Mouse (Mus musculus) adrenal gland, postnatal 14 days (tissue): ENCODE results near the gene Itsn1. TPM values are rescaled to one million over a fixed set of nuclear protein-coding genes. Genes with fewer than 3 reads are reported as not detected.

Source experiments
- DNase-seq: peaks from one replicate; pipeline ENCODE4 v3.0.0; 2021; ENCODE audit warnings: mixed read lengths
- total RNA-seq: library from RNA; stranded (reverse); gene quantifications from 2 replicates; pipeline ENCODE4 v1.2.3, GENCODE M21; 2021

The Itsn1 gene
- total RNA-seq, 1 experiment from 2014 or later, result 48.7 TPM

DNA sequence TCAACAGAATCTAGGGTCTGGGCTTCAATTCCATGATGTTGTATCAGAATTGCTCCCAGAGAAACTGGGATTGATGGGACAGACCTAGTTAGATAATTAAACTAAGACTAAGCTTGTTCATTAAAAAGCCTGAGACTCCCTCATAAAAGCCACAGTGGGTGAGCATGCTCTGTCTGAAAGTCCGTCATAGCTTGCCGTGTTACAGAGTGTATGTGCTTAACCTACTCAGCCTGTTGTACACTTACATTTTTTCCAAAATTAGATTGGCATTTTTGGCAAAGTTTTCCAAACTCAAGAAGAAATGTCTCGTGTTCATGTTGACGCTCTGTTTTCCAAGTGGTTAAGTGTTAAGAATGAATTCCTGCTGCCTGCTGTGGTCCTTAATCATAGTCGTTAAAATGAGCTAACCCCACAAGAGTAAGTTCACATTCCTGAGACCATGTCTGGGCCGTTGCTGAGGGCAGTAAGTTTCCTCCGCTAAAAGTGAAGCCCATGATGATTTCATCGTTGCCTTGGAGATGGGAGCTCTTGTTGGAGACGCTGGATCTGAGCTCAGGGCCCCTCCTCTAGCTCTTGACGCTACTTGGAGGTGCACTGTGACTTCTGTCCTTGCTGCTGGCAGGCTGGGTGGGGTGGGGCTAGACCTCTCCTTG lies 117.1 kb downstream of the Itsn1 start:
- no peak for DNase-seq

DNA sequence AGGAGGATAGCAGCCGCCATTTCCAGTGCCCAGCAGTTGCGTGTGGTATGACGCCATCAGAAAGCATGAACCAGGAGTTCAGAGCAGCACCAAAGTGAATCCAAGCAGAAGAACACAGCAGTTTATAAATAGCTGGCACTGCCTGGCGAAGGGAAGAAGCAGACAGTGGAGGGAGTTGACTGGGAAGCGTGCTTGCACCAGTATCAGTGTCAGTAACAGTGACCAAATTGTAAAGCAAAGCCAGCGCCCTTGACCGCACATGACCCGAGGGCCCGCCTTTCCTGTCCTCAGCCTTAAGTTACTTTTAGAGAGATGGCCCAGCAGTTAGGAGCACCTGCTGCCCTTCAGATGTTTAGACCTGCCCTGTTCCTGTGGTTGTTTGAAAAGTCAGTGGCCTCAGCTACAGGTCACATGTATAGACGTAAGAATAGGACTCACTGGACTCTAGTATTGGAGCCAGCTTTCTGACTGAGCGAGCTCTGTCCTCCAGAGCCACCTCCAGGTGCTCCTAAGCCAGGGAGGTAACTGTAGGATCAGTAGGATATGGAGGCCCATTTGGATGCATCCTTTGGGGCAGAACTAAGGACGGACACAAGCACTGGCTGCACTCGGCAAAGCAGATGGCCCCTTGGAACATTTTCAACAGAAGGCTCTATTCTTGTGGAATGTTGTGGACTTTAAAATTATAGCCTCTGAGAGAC lies 118.6 kb downstream of the Itsn1 start:
- no peak for DNase-seq

DNA sequence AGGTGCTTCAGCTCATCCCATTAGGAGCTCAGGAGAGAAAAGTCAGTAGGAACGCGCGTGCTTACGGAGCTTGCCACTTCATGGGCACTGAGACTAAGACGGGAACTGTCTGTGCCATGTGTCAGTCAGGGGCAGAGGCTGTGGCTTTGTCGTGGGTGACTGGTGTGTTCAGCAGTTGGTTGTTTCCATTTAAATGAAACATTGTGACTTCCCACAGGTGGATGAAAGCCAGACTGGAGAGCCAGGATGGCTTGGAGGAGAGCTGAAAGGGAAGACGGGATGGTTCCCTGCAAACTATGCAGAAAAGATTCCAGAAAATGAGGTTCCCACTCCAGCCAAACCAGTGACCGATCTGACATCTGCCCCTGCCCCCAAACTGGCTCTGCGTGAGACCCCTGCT lies 119.4 kb downstream of the Itsn1 start:
- DNase-seq, result no peak

DNA sequence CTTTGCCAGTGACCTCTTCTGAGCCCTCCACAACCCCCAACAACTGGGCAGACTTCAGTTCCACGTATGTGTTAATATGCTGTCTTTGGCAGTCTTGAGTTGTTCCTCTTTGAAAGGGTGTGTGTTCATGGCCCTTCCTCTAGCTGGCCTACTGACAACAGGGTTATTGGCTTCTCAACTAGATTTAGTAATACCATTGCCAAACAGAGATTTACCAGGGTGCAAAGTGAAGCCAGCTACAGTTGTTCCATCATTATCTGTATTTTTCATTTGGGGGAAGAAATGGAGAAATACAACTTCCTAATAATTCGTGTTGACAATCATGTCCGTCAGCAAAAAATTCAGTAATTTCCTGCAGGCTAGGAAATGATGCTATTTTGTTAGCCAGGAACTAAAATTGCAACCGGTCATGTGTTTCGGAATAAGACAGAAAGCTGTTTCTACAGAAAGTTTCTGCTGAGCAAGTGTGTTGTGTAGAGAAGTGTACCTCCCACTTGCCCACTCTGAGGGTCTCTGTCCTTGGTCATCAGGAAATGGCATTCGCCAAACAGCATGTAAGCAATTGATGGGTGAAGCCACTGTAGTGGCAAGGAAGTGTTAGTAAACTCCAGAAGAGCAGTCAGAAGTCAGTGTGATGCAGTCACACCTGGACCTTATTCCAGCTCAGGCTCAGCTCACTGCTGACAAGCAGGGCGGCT lies 120.0 kb downstream of the Itsn1 start:
- peak; percentile 38 for DNase-seq

DNA sequence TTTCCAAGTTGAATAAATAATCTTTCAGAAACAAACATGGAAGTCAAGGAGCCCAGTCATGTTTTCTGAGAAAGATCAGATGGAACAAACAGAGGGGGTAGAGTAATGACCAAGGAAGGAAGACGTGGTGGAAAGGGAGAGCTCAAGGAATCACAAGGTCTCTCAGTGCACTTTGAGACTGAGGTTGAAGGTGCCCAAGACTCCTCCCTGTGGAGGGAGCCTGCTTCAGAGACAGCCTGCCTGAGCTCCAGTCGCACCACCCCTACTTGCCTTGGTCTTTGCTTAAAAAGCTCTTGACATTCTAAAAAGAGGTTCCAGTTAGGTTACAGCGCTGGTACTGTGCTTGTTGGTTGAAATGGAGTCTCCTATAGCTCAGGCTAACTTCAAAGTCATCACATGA lies 121.1 kb downstream of the Itsn1 start:
- no peak for DNase-seq

DNA sequence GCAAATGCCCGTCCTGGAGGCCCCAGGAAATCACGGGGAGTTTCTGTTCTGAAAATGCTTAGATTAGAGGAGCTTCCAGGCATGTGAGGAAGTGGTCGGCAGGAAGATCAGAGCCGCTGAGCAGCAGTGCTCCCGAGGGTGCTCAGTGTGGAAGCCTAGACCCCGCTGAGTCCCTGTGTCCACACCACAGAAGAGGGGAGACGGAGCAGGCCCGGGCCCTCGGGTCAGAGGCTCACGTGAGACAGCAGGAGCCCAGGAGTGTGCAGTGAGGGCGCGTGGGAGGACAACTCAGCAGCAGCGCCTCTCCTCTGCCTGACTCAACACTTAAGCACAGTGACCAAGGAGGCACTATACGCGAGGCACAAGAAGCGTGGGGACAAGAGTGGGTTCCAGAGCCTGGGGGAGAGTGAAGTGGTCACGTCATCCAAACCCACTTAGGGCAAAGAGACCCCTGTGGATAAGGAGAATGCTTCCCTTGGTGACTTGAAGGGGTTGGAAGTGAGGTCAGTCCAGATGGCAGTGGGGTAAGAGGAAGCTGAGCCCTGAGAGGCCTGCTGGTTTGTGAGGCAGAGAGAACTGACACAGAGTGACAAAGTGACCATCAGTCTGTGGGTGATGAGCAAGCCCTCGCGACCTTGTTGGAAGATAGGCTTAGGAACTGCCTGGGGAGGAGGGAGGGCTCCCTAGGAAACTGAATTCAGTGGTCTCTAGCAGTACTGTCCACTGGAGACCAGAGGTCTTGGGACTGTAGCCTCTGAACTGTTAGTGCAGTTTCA lies 122.6 kb downstream of the Itsn1 start:
- DNase-seq, result peak; percentile 57

DNA sequence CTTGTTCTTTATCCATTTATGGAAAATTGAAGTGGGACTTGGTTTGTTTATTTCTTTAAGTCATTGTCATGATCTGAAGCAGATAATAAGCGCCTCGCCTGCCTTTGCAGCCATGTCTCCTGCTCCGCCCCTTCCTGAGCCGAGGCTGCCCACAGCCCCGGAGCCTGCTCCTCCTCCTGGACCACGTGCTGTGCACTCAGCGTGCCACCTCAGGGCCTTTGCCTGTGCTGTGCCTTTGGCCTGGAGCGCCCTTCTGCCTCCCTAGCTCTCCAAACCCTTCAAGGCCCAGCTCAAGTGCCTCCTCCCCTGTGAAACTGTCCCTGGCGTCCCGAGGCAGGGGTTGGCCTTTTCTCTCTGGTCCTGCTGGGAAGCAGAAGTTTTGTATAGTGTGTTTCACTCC lies 123.7 kb downstream of the Itsn1 start:
- no peak for DNase-seq

DNA sequence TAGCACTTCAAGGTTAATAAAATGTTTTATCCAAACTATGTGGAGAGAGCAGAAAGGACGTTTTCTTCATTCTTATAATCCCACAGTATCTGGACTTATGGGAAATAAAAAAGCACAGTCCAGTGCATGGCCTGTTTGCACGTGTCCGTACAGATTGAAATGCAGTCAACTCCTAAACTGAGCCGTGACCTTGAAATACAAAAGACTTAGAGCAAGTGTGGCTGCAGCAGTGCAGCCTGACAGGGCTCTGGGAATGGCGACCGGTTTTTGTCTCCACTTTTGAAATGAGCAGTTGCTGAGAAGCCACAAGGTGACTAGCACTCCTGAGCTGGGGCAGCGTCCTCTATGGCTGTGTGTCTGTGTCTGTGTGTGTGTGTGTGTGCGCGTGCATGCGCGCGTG lies 124.1 kb downstream of the Itsn1 start:
- DNase-seq, result no peak

DNA sequence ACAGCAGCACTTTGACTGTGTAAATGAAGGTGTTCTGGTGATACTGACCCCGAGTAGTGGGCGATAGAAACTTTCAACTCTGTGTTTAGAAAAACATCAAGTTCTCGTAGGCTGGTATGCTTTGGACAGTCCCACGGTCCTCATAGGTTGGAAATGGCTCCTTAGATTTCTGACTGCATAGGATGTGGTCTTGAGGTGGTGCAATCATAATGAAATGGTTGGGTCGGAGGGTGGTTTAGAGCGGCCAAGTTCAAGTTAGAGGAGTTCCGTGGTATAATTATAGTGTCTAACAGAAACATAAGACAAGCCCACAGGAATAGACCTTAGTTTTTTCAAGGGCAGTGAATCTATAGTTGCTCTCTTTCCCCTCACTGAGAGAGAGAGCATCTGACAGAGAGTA lies 129.6 kb downstream of the Itsn1 start:
- DNase-seq, result no peak

DNA sequence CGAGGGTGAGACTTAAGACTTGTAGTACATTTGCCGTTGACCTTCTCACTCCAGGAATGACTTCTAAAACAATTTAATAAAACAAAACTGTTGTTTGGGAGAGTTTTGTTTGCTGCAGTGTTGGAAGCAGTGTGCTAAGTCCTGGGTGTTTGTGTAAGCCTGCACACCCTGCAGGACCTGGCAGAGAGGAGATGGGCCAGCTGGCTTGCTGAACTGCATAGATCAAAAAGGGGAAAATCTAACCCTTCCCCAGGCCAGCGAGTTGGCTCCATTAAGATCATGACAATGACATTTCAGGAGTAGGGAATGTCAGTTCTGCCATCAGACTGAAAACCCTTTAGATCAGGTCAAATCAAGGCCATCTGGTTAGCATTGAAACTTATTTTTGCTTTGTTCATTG lies 130.1 kb downstream of the Itsn1 start:
- no peak for DNase-seq

DNA sequence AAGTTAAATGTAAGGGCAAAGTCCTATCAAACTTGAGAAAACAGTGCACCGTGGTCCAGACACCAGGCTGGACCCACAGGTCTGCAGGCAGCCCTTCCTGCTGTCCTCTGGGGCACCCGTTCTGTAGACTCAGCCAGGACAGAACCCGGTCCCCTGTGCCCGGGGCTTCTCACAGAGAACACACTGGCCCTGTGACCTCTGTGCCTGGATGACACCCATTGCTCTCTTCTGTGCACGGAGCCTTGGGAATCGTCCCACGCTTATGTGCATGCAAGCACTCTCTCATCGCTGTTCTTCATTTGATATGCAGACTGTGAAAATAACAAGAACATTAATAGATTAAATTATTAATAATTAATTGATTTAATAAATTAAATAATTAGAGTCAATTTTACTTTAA lies 130.9 kb downstream of the Itsn1 start:
- DNase-seq, result peak; percentile 32

DNA sequence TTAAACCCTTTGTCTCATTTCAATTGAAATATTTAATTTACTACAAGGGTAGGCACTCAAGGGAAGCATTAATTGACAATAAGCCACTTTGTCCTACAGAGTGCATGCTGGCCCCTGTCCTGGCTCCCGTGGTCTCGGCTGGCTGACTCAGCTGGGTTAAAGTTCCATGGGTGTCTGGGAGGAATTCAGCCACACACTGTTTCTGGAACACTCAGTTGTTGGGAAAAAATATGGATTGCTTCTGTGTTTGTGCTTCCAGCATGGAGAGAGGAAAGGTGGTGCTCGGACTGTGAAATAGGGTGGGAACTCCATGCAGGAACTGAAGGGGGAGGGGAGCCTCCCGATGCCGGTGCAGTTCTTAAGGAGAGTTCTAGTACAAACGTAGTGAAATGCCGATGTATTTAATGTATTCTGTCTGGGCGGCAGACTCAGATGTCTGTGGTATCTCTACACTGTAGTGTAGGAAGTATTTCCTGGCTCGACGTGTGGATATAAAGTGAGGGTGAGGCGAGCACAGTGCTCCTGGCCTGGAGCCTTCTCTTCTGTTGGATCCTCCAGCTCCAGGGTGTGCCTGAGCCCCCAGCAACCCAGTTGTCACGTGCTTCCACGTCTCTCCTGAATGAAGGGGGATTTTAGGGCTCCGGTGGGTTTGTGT lies 131.5 kb downstream of the Itsn1 start:
- peak; percentile 46 for DNase-seq

DNA sequence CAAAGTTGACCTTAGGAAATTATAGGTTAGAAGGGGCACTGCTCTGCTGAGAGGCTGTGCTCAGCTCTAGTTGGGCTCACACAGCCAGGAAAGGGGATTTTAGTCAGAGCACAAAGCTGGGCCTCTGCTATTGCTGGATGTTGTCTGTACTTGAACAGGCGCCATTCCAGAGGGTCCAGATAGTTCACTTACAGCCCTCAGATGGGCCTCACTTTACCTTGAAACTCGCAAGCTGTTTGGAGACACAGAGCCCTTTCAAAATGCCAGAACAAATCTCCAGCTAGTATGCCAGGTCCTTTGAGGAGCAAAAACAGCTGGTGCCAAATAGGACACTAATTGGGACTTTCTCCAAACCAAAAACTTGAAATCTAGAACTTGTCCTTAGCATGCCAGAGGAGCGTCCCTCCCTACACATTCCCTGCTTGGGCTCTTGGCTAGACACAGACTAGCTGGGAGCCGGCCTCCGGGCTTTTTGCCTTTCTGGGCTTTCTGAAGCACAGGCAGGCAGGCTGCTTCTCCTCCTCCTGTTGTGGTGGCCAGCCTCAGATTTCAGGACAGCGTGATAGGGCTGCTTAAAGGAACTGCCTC lies 132.8 kb downstream of the Itsn1 start:
- peak; percentile 68 for DNase-seq

DNA sequence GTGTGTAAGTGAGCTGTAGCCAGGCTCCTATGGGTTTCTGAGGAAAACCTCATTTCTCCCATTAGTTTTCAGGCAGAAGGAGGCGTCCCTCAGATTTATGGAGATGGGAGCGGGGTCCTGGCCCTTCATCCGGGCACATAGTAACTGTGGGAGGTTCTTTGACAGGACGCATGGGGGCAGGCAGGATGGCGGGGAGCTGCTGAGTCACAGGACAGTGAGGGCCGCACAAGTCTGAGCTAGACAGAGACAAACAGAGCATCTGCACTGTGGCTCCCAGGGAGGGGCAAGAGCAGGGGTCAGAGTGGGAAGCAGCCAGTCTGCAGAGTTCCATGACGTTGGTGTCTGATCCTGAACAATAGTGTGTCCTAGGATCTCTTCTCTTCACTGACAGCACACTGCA lies 133.8 kb downstream of the Itsn1 start:
- DNase-seq, result no peak

DNA sequence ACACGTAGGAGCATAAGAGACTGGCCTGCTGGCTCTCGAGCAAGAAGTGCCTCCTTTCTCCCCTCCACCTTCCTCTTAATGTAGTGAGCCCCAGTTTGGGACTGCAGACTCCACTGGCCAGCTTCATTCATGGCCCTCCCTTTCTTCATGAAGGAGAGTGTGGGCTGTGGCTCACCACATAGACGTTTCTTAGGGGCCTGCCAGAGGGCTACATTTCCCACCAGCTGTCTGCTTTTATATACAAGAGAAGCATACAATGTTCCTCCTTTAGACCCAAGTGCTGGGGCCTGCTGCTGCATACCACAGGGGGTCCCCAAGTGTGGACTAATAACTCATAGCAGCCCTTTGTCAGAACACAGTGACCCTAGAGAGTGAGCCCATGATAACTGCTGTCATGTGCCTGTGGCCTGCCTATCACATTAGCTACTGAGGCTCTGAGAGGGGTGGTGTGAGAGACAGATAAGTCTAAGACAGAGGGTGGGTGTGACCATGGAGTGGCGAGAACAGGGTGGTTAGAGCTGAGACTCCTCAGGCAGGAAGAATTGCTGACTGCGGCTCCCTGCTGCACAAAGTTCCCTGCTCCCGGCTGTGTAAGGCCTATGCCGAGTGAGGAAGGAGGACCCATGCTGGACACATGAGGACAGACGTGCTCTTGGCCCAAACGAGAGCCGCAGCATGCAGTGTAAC lies 135.7 kb downstream of the Itsn1 start:
- no peak for DNase-seq

DNA sequence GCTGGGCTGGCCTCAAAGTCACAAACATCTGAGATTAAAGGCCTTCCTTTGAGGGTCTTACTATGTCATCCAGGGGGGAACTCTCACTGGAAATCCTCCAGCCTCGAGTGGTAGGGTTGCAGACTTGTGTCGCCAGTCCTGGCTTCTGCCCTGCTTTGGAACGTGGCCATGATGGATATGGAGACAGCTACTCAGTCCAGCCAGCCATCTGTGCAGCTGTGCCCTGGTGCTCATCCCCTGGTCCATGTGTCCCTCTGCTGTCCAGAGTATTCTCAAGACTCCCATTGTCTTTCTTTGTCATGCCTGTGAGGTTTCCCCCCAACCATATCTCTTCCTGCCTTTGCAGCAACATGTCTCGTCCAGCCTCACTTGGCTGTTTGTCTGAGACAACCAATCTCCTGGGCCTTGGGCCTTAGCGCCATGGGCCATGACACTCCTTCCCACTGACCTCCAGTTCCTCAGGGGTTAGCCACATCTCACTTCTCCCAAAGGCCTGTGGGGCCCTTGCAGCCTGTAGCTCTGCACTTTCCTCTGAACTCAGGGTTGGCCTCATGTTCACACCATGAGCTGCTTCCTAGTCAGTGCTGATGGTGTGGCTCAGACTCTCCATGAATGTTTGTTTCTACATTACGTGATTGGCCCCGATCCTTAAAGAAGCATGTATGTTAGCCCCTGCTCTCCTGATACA lies 136.6 kb downstream of the Itsn1 start:
- DNase-seq, result no peak

DNA sequence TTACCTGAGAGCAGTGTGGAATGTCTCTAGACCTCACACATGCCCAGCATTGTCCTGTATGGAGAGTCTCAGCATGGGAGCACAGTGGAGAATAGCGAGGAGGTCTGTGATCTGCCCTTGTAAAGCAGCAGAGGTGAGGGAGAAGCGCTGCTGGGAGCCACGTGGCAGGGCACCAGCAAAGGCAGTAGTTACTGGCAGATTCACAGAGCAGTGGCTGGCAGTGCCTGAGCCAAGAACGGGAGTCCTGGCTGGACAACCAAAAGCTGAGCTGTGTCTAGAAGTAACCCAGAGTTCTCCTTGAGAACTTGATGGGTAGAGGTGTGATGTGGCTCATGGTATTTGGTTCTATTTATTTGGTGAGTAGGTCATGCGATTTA lies 137.2 kb downstream of the Itsn1 start:
- DNase-seq, result peak; percentile 61

DNA sequence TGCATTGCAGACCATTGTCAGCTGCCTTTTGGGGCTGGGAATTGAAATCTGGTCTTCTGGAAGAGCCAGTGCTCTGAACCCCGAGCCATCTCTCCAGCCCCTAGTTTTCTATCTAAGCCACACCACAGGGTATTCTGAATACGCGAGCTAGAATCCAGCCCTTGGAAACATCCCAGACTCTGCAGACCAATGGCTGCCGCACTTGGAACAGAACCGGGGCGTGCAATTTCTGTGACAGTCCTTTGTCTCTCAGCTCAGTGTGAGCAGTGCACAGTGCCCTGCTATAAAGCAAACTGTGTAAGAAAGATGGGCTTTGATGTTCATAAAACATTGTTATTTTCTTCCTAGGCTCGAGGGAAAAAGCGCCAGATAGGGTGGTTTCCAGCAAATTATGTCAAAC lies 138.6 kb downstream of the Itsn1 start:
- no peak for DNase-seq

DNA sequence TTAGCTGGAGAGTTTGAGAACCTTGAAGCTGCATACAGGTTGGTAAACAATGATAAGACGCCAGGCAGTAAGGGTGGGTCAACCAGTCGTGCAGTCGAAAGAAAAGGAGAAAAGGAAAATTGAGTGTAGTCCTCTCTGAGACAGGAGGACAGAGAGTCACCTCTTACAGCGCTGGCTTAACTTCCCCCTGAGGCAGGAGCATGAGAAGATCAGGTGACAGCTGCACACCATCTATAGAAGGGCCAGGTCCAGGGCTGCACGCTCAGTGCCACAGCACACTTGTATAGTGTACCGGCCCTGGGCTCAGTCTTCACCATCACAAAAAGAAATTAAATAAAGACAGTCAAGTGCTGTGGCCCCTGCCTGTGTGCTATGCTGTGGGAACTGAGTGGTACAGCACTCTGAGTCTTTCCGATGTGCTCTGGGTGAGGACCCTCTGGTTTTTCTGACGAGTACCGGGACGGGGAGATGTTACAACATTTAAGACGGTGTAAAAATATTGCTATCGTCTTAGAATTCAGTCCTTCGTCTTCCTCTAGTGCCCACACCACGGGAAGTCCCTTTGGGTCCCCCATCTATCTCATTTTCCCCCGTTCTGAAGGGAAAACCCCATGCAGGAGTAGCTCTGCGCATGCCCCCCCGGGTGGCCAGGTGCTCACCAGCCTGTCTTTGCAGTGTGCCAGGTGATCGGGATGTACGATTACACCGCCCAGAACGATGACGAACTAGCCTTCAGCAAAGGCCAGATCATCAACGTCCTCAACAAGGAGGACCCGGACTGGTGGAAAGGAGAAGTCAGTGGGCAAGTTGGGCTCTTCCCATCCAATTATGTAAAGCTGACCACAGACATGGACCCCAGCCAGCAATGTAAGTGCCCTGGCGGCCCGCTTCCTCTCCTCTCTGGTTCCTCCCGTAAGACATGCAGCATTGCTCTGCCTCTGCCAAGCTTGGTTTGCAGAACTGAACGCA lies 140.1 kb downstream of the Itsn1 start:
- peak; percentile 35 for DNase-seq
